Mouse (Mus musculus) C2C12 (cell line): ENCODE results near the gene Snx9.

Experiments used
- FOSL1 ChIP-seq: IDR thresholded peaks from one replicate; pipeline ENCODE4 v1.8.0; 2011; ENCODE audit warnings: mild to moderate bottlenecking, low read length; ENCODE audit not compliant: poor library complexity, insufficient read depth, severe bottlenecking
- MAX ChIP-seq: IDR thresholded peaks from one replicate; pipeline ENCODE4 v1.6.1; 2011; ENCODE audit warnings: mild to moderate bottlenecking, control low read depth

GRCm38 (mm10) chr17:5956350-5957000, 115.3 kb downstream of the Snx9 start:
- TF ChIP-seq MAX (no peak), FOSL1 (no peak)
